Mouse (Mus musculus) bone marrow, adult 2 months (tissue): ENCODE measurements around the gene Tnni3.

Experiments used
- CTCF ChIP-seq: fragments of 200-500 bp; IDR thresholded peaks from 2 replicates; pipeline ENCODE4 v1.5.1; 2011; ENCODE audit warnings: low read length, control low read depth; ENCODE audit not compliant: control insufficient read depth, insufficient read depth
- POLR2A ChIP-seq: fragments of 200-500 bp; IDR thresholded peaks from 2 replicates; pipeline ENCODE4 v1.6.1; 2011; ENCODE audit warnings: low read depth, mild to moderate bottlenecking, control low read depth, low read length, borderline replicate concordance; ENCODE audit not compliant: control insufficient read depth

GRCm38 (mm10) chr7:4497271-4497903 is 26.6 kb downstream of the Tnni3 start:
- TF ChIP-seq CTCF = no peak
- TF ChIP-seq POLR2A = no peak
